Mouse (Mus musculus): ENCODE data around the gene Mrpl51.

Mrpl51 gene

GRCm38 (mm10) chr6:125166861-125167650 lies 24.5 kb upstream of the Mrpl51 start:
- no peak for TF ChIP-seq GATA4 (IDR thresholded peaks at IDR 0.05; ENCODE audit: insufficient replicate concordance, low read length)

GRCm38 (mm10) chr6:125168086-125168485 lies 23.5 kb upstream of the Mrpl51 start:
- TF ChIP-seq GATA4 (IDR thresholded peaks at IDR 0.05; ENCODE audit: insufficient replicate concordance, low read length), result no peak

GRCm38 (mm10) chr6:125170194-125170593 lies 21.4 kb upstream of the Mrpl51 start:
- no peak for TF ChIP-seq GATA4 (IDR thresholded peaks at IDR 0.05; ENCODE audit: insufficient replicate concordance, low read length)

DNA sequence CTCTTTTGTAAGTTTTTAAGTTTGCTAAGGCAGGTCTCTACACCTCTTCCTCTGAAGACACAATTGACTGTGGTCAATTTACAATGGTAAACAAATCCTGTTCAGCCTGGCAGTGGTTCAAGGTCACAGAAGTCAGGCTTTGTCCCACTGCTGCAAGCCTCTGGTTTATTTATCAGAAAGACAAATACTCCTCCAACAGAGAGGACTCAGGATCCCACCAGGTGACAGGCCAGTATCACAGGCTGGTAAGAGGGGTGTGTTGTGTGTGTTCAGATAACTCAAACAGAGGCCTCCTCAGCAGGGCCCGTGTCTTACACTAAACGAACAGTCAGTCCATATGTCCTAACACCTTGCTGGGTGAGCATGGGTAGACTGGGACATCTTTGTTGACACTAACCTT lies 19.1 kb upstream of the Mrpl51 start:
- TF ChIP-seq GATA4 (IDR thresholded peaks at IDR 0.05; ENCODE audit: insufficient replicate concordance, low read length), result no peak

GRCm38 (mm10) chr6:125173256-125173655 lies 18.3 kb upstream of the Mrpl51 start:
- TF ChIP-seq GATA4 (IDR thresholded peaks at IDR 0.05; ENCODE audit: insufficient replicate concordance, low read length), result no peak

GRCm38 (mm10) chr6:125175469-125175868 lies 16.1 kb upstream of the Mrpl51 start:
- TF ChIP-seq GATA4 (IDR thresholded peaks at IDR 0.05; ENCODE audit: insufficient replicate concordance, low read length), result no peak

DNA sequence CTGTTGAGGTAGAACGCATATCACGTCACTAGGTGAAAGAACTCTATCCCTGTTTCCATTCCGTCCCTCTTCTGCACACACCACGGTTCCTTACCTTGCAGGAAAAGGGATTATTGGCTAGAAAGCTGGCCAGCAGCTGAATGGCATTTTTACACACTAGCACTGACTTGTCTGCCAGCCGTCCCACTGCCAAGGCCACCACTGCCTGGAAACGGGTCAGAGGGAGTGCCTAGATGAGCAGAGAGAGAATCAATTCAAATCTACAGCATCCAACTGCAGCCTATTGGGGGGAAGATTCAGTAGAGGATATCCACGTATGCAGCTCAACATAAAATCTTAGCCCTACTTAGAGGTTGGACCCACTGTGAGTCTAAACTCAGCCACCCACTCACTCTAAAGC lies 12.0 kb upstream of the Mrpl51 start:
- no peak for TF ChIP-seq GATA4 (IDR thresholded peaks at IDR 0.05; ENCODE audit: insufficient replicate concordance, low read length)

GRCm38 (mm10) chr6:125182133-125182532 lies 9.5 kb upstream of the Mrpl51 start:
- TF ChIP-seq GATA4 (IDR thresholded peaks at IDR 0.05; ENCODE audit: insufficient replicate concordance, low read length), result no peak

- TF ChIP-seq GATA4 (IDR thresholded peaks at IDR 0.05; ENCODE audit: insufficient replicate concordance, low read length), result no peak
These were observed 5.4 kb upstream of the Mrpl51 start for GRCm38 (mm10) chr6:125186203-125186602.

- TF ChIP-seq GATA4 (IDR thresholded peaks at IDR 0.05; ENCODE audit: insufficient replicate concordance, low read length), result no peak
These were observed 785 bp upstream of the Mrpl51 start for GRCm38 (mm10) chr6:125190816-125191215.

- TF ChIP-seq GATA4 (IDR thresholded peaks at IDR 0.05; ENCODE audit: insufficient replicate concordance, low read length), result no peak
These were observed 564 bp downstream of the Mrpl51 start for GRCm38 (mm10) chr6:125192016-125192714.

GRCm38 (mm10) chr6:125192841-125193240 lies 1.2 kb downstream of the Mrpl51 start:
- no peak for TF ChIP-seq GATA4 (IDR thresholded peaks at IDR 0.05; ENCODE audit: insufficient replicate concordance, low read length)

- TF ChIP-seq GATA4 (IDR thresholded peaks at IDR 0.05; ENCODE audit: insufficient replicate concordance, low read length), result no peak
These were observed 1.8 kb downstream of the Mrpl51 start for GRCm38 (mm10) chr6:125193390-125193789.

DNA sequence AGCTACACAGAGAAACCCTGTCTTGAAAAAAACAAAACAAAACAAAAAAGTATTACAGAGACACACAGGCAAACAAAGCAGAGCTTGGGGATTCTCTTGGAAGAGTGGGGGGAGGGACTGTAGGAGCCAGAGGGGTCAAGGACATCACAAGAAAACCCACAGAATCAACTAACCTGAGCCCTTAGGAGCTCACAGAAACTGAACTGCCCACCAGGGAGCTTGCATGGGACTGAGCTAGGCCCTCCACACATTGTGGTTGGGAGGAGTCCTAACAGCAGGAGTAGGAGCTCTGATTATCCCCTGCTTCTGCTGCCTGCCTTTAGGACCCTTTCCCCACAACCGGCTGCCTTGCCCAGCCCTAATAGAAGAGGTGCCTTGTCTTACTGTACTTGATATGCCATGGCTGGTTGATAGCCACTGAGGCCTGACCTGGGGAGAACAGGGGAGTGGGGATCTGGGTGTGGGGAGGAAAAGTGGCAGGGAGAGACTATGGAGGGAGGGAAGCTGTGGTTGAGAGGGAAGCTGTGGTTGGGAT lies 4.0 kb downstream of the Mrpl51 start:
- no peak for TF ChIP-seq GATA4 (IDR thresholded peaks at IDR 0.05; ENCODE audit: insufficient replicate concordance, low read length)

DNA sequence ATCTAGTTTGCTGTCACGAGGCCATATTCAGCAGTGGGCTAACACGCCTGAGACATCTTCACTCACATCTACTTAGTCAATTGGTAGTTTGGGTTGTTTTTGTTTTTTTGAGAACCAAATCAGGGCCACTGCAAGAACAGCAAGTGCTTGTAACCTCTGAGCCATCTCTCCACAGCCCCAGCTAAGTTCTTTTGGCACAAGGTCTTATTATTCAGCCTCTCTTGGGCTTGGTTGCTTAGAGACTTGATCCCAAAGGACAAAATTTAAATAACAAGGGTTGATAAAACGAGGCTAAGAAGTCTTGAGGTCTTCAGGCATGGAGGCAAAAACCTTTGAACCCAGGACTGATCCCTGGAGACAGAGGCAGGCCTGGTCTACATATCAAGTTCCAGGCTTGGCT lies 4.7 kb downstream of the Mrpl51 start:
- TF ChIP-seq GATA4 (IDR thresholded peaks at IDR 0.05; ENCODE audit: insufficient replicate concordance, low read length), result no peak

DNA sequence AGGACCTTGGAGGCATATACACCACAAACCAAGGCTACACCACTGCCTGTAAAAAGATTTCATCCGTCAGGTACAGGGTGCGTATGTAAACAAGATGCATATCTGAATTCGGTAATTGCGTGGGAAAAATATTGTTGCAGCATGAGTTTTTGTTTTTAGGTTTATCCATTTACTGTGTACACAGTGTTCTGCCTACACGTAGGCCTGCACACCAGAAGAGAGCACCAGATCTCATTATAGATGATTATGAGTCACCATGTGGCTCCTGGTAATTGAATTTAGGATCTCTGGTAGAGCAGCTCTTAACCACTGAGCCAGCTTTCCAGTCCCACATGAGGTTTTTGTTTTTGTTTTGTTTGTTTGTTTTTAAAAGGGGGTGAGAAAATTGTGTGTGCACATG lies 5.6 kb downstream of the Mrpl51 start:
- no peak for TF ChIP-seq GATA4 (IDR thresholded peaks at IDR 0.05; ENCODE audit: insufficient replicate concordance, low read length)

Data from liver, adult (tissue).